Mouse (Mus musculus) kidney, adult 2 months (tissue): ENCODE measurements around the gene Dnaic1.

Experiments used
- CTCF ChIP-seq: fragments of 200-500 bp; conservative IDR thresholded peaks from 2 replicates; pipeline ENCODE4 v1.5.1; 2011; ENCODE audit warnings: low read depth, mild to moderate bottlenecking, control low read depth, low read length, moderate library complexity, mixed read lengths; ENCODE audit not compliant: insufficient read depth, insufficient read length
- POLR2A ChIP-seq: fragments of 200-500 bp; IDR thresholded peaks from one replicate; pipeline ENCODE4 v1.6.1; 2011; ENCODE audit warnings: low read depth, low read length, control low read depth

DNA sequence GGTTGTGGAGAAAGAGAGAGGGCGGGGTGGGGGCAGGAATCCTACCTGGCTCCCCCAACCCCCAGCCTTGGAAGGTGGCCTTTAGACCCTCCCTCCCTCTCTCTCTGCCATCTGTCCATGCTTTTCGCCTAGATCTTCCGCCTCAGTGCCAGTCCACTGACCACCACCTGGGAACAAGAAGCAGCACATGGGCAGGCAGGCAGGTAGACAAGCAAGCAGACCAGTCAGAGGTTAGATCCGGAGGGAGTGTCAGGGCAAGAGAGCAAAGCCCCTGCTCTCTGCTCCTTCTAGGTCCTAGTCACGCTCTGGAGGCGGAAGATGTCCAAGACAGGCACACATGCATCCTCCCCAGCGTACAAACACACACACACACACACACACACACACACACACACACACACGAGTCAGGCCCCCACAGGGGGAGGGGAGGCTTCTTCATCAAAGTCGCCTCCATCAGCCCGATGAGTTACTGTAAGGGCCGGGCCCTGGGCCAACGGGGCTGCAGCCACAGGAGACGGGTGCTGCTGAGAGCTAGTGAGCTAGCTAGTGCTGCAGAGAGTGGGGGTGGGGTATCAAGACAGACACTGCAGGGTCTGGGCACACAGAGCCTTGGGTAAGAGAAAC lies 107.5 kb downstream of the Dnaic1 start:
- TF ChIP-seq CTCF (no peak), POLR2A (no peak)
